Mouse (Mus musculus): ENCODE results near the gene Nlk.

DNA sequence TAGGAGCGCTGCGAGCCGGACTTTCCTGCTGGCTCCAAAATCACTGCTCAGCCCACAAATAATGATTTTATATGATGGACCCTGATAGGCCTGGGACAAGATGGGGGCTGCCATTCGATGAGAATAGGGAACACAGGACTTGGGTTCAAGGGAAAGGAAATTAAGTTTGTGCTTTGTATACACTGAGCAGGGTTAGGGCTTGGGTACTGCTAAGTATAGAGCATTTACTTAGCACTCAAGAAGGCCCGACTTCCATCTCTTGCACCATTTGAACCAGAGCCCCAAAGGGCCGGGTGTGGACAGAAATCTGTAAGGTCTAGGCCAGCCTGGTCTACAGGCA is 146.1 kb downstream of the Nlk start:
- TF ChIP-seq POLR2A (IDR thresholded peaks at IDR 0.05; ENCODE audit: low read depth, low read length) (no peak), E2F4 (IDR thresholded peaks at IDR 0.05; ENCODE audit: insufficient replicate concordance, low read depth, low read length) (no peak), CTCF (conservative IDR thresholded peaks at IDR 0.05 in 1 of 2, IDR thresholded peaks at IDR 0.05 in 1 of 2; ENCODE audit: low read depth in 2 of 2, low read length in 2 of 2) (no peak), MAZ (IDR thresholded peaks at IDR 0.05; ENCODE audit: low read depth, low read length) (0 out of 2 replicates have a peak, but pooled peaks have one; percentile 5), MEF2A (IDR thresholded peaks at IDR 0.05; ENCODE audit: borderline replicate concordance, low read depth, low read length) (no peak), SMC3 (IDR thresholded peaks at IDR 0.05; ENCODE audit: low read depth, low read length) (no peak), RCOR1 (conservative IDR thresholded peaks at IDR 0.05; ENCODE audit: low read depth, low read length) (no peak), POLR2AphosphoS2 (IDR thresholded peaks at IDR 0.05; ENCODE audit: low read depth, low read length) (no peak), CHD2 (IDR thresholded peaks at IDR 0.05; ENCODE audit: low read length) (no peak)
